Mouse (Mus musculus) MEL (cell line): ENCODE data around the gene Il17rb. TPM values are rescaled to one million over a fixed set of nuclear protein-coding genes. Genes with fewer than 3 reads are reported as not detected.

Experiments
- DNase-seq: peaks from one replicate; pipeline ENCODE4 v3.0.0; 2011; ENCODE audit warnings: low read depth, low spot score
- H3K27ac ChIP-seq: 2 replicates; pipeline ENCODE4 v1.5.1; 2012; ENCODE audit warnings: low read depth, mild to moderate bottlenecking, control low read depth, low read length, moderate library complexity; ENCODE audit not compliant: control insufficient read depth
- H3K27me3 ChIP-seq, 2 experiments: fragments of 150-350 bp in 1 of 2; sonication (generic) in 1 of 2; 2 replicates each; pipeline ENCODE4 v1.6.1; 2012; ENCODE audit warnings: low read length in 2 of 2, mild to moderate bottlenecking in 2 of 2, improper control_type of control experiment in 1 of 2, moderate library complexity in 1 of 2; ENCODE audit not compliant: insufficient read depth in 2 of 2, control insufficient read depth in 1 of 2
- H3K36me3 ChIP-seq, 2 experiments: 2 replicates each; pipeline ENCODE4 v1.6.1; 2012 to 2014; ENCODE audit warnings: low read length in 2 of 2, improper control_type of control experiment in 1 of 2, inconsistent platforms in 1 of 2, mild to moderate bottlenecking in 1 of 2; ENCODE audit not compliant: insufficient read depth in 2 of 2, control insufficient read depth in 1 of 2
- H3K4me1 ChIP-seq, 2 experiments: fragments of 150-350 bp in 1 of 2; sonication (generic) in 1 of 2; 2 replicates each; pipeline ENCODE4 v1.6.1; 2012; ENCODE audit warnings: low read length in 2 of 2, improper control_type of control experiment in 1 of 2, mild to moderate bottlenecking in 1 of 2; ENCODE audit not compliant: insufficient read depth in 2 of 2, control insufficient read depth in 1 of 2
- H3K4me3 ChIP-seq, 2 experiments: fragments of 150-350 bp in 1 of 2; sonication (generic) in 1 of 2; 2 replicates each; pipeline ENCODE4 v1.5.1; 2012; ENCODE audit warnings: low read depth in 2 of 2, low read length in 2 of 2, mild to moderate bottlenecking in 2 of 2, moderate library complexity in 2 of 2, control low read depth in 1 of 2, improper control_type of control experiment in 1 of 2; ENCODE audit not compliant: control insufficient read depth in 1 of 2, insufficient read depth in 1 of 2
- H3K79me2 ChIP-seq: 2 replicates; pipeline ENCODE4 v1.6.1; 2012; ENCODE audit warnings: mild to moderate bottlenecking, low read length, moderate library complexity; ENCODE audit not compliant: control insufficient read depth, poor library complexity, insufficient read depth
- H3K9ac ChIP-seq: 2 replicates; pipeline ENCODE4 v1.6.1; 2012; ENCODE audit warnings: low read depth, mild to moderate bottlenecking, control low read depth, low read length, moderate library complexity; ENCODE audit not compliant: control insufficient read depth, poor library complexity, severe bottlenecking
- H3K9me3 ChIP-seq: fragments of 150-350 bp; sonication (generic); replicated peaks from 2 replicates; pipeline ENCODE4 v1.6.1; 2012; ENCODE audit warnings: mild to moderate bottlenecking, low read length, improper control_type of control experiment, moderate library complexity; ENCODE audit not compliant: insufficient read depth
- BHLHE40 ChIP-seq: IDR thresholded peaks from 2 replicates; pipeline ENCODE4 v1.6.1; 2012; ENCODE audit warnings: low read depth, mild to moderate bottlenecking, inconsistent platforms, low read length, improper control_type of control experiment, borderline replicate concordance
- CHD1 ChIP-seq: IDR thresholded peaks from 2 replicates; pipeline ENCODE4 v1.6.1; 2012; ENCODE audit warnings: low read depth, mild to moderate bottlenecking, inconsistent platforms, low read length, improper control_type of control experiment
- CHD2 ChIP-seq: IDR thresholded peaks from 2 replicates; pipeline ENCODE4 v1.6.1; 2011; ENCODE audit warnings: low read length, improper control_type of control experiment
- CTCF ChIP-seq, 3 experiments: IDR thresholded peaks in 2 of 3; conservative IDR thresholded peaks in 1 of 3; 2 replicates each; pipeline ENCODE4 v1.5.1; 2011 to 2012; ENCODE audit warnings: low read length in 3 of 3, low read depth in 2 of 3, mild to moderate bottlenecking in 2 of 3, improper control_type of control experiment in 1 of 3, inconsistent platforms in 1 of 3, mixed read lengths in 1 of 3, moderate library complexity in 1 of 3; ENCODE audit not compliant: control insufficient read depth in 1 of 3, insufficient read depth in 1 of 3, poor library complexity in 1 of 3, severe bottlenecking in 1 of 3
- E2F4 ChIP-seq: IDR thresholded peaks from 2 replicates; pipeline ENCODE4 v1.6.1; 2011; ENCODE audit warnings: low read depth, low read length, improper control_type of control experiment, borderline replicate concordance
- ELF1 ChIP-seq: IDR thresholded peaks from 2 replicates; pipeline ENCODE4 v1.6.1; 2014; ENCODE audit warnings: low read depth, mild to moderate bottlenecking, inconsistent platforms, low read length, improper control_type of control experiment, moderate library complexity
- EP300 ChIP-seq, 2 experiments: IDR thresholded peaks; 2 replicates each; pipeline ENCODE4 v1.6.1; 2011; ENCODE audit warnings: improper control_type of control experiment in 2 of 2, low read length in 2 of 2, low read depth in 1 of 2, mild to moderate bottlenecking in 1 of 2
- ETS1 ChIP-seq: IDR thresholded peaks from 2 replicates; pipeline ENCODE4 v1.6.1; 2012; ENCODE audit warnings: low read depth, mild to moderate bottlenecking, inconsistent platforms, low read length, improper control_type of control experiment, moderate library complexity
- GABPA ChIP-seq: IDR thresholded peaks from 2 replicates; pipeline ENCODE4 v1.6.1; 2012; ENCODE audit warnings: low read depth, mild to moderate bottlenecking, inconsistent platforms, low read length, improper control_type of control experiment, moderate library complexity
- GATA1 ChIP-seq: IDR thresholded peaks from 2 replicates; pipeline ENCODE4 v1.6.1; 2011; ENCODE audit warnings: low read depth, low read length, improper control_type of control experiment
- HCFC1 ChIP-seq: IDR thresholded peaks from 2 replicates; pipeline ENCODE4 v1.6.1; 2012; ENCODE audit warnings: low read depth, mild to moderate bottlenecking, inconsistent platforms, low read length, improper control_type of control experiment, moderate library complexity
- KAT2A ChIP-seq: conservative IDR thresholded peaks from 2 replicates; pipeline ENCODE4 v1.6.1; 2012; ENCODE audit warnings: low read depth, low read length, improper control_type of control experiment, inconsistent platforms
- MAFK ChIP-seq: IDR thresholded peaks from 2 replicates; pipeline ENCODE4 v1.6.1; 2011; ENCODE audit warnings: low read depth, mild to moderate bottlenecking, low read length, improper control_type of control experiment, borderline replicate concordance
- MAX ChIP-seq: IDR thresholded peaks from 2 replicates; pipeline ENCODE4 v1.6.1; 2011; ENCODE audit warnings: low read length, improper control_type of control experiment
- MAZ ChIP-seq: IDR thresholded peaks from 2 replicates; pipeline ENCODE4 v1.6.1; 2012; ENCODE audit warnings: low read depth, mild to moderate bottlenecking, inconsistent platforms, low read length, improper control_type of control experiment
- MXI1 ChIP-seq: IDR thresholded peaks from 2 replicates; pipeline ENCODE4 v1.6.1; 2011; ENCODE audit warnings: mild to moderate bottlenecking, low read depth, low read length, improper control_type of control experiment
- MYB ChIP-seq: IDR thresholded peaks from 2 replicates; pipeline ENCODE4 v1.6.1; 2011; ENCODE audit warnings: mild to moderate bottlenecking, low read depth, low read length, improper control_type of control experiment
- MYC ChIP-seq: IDR thresholded peaks from 2 replicates; pipeline ENCODE4 v1.6.1; 2011; ENCODE audit warnings: low read depth, mild to moderate bottlenecking, low read length, improper control_type of control experiment, moderate library complexity
- NELFE ChIP-seq: IDR thresholded peaks from 2 replicates; pipeline ENCODE4 v1.6.1; 2011; ENCODE audit warnings: low read depth, low read length, improper control_type of control experiment
- NRF1 ChIP-seq: IDR thresholded peaks from 2 replicates; pipeline ENCODE4 v1.6.1; 2014; ENCODE audit warnings: low read depth, mild to moderate bottlenecking, inconsistent platforms, low read length, improper control_type of control experiment, moderate library complexity; ENCODE audit not compliant: poor library complexity, insufficient read depth, severe bottlenecking
- POLR2A ChIP-seq, 2 experiments: IDR thresholded peaks; 2 replicates each; pipeline ENCODE4 v1.6.1; 2011 to 2012; ENCODE audit warnings: low read length in 2 of 2, mild to moderate bottlenecking in 2 of 2, control low read depth in 1 of 2, improper control_type of control experiment in 1 of 2, low read depth in 1 of 2, moderate library complexity in 1 of 2; ENCODE audit not compliant: control insufficient read depth in 1 of 2, insufficient read depth in 1 of 2, poor library complexity in 1 of 2
- POLR2AphosphoS2 ChIP-seq: IDR thresholded peaks from 2 replicates; pipeline ENCODE4 v1.6.1; 2011; ENCODE audit warnings: low read length, improper control_type of control experiment
- RCOR1 ChIP-seq: IDR thresholded peaks from 2 replicates; pipeline ENCODE4 v1.6.1; 2012; ENCODE audit warnings: low read depth, mild to moderate bottlenecking, inconsistent platforms, low read length, improper control_type of control experiment
- SIN3A ChIP-seq: IDR thresholded peaks from 2 replicates; pipeline ENCODE4 v1.6.1; 2012; ENCODE audit warnings: low read length, improper control_type of control experiment, inconsistent platforms
- TAL1 ChIP-seq: IDR thresholded peaks from 2 replicates; pipeline ENCODE4 v1.6.1; 2012; ENCODE audit warnings: mild to moderate bottlenecking, inconsistent platforms, low read length, moderate library complexity, mixed read lengths
- TBP ChIP-seq: IDR thresholded peaks from 2 replicates; pipeline ENCODE4 v1.8.0; 2011; ENCODE audit warnings: low read depth, low read length, improper control_type of control experiment
- TCF12 ChIP-seq: IDR thresholded peaks from 2 replicates; pipeline ENCODE4 v1.6.1; 2014; ENCODE audit warnings: low read depth, mild to moderate bottlenecking, inconsistent platforms, low read length, improper control_type of control experiment, moderate library complexity
- UBTF ChIP-seq: IDR thresholded peaks from 2 replicates; pipeline ENCODE4 v1.6.1; 2012; ENCODE audit warnings: low read depth, mild to moderate bottlenecking, inconsistent platforms, low read length, improper control_type of control experiment, moderate library complexity, borderline replicate concordance; ENCODE audit not compliant: insufficient read depth
- USF1 ChIP-seq: IDR thresholded peaks from 2 replicates; pipeline ENCODE4 v1.6.1; 2014; ENCODE audit warnings: low read depth, mild to moderate bottlenecking, inconsistent platforms, low read length, improper control_type of control experiment, moderate library complexity
- USF2 ChIP-seq, 2 experiments: IDR thresholded peaks; 2 replicates each; pipeline ENCODE4 v1.6.1; 2011 to 2012; ENCODE audit warnings: improper control_type of control experiment in 2 of 2, low read length in 2 of 2, borderline replicate concordance in 1 of 2, inconsistent platforms in 1 of 2, low read depth in 1 of 2, mild to moderate bottlenecking in 1 of 2; ENCODE audit not compliant: insufficient read depth in 1 of 2
- ZC3H11A ChIP-seq: IDR thresholded peaks from 2 replicates; pipeline ENCODE4 v1.6.1; 2012; ENCODE audit warnings: low read depth, mild to moderate bottlenecking, inconsistent platforms, low read length, improper control_type of control experiment
- ZKSCAN1 ChIP-seq: IDR thresholded peaks from 2 replicates; pipeline ENCODE4 v1.6.1; 2012; ENCODE audit warnings: low read depth, mild to moderate bottlenecking, inconsistent platforms, low read length, improper control_type of control experiment, moderate library complexity
- ZMIZ1 ChIP-seq: IDR thresholded peaks from 2 replicates; pipeline ENCODE4 v1.6.1; 2012; ENCODE audit warnings: low read depth, mild to moderate bottlenecking, inconsistent platforms, low read length, improper control_type of control experiment, moderate library complexity
- ZNF384 ChIP-seq: IDR thresholded peaks from 2 replicates; pipeline ENCODE4 v1.6.1; 2012; ENCODE audit warnings: low read depth, mild to moderate bottlenecking, inconsistent platforms, low read length, improper control_type of control experiment
- polyA plus RNA-seq, 2 experiments: library from polyadenylated mRNA; stranded (reverse) in 1 of 2; unstranded in 1 of 2; fragments of >175 nt in 1 of 2; fragments of >200 nt in 1 of 2; gene quantifications; 2 replicates each; pipeline versions ENCODE4 v1.2.1 to v1.2.4; 2012; ENCODE audit warnings: low replicate concordance in 2 of 2, low read depth in 1 of 2; ENCODE audit not compliant: insufficient read length in 2 of 2, insufficient read depth in 1 of 2, missing spikeins in 1 of 2
- total RNA-seq: library from RNA; depleted of rRNA; stranded (reverse); fragments of 300-350 nt; gene quantifications from 2 replicates; pipeline ENCODE4 v1.2.3, GENCODE M21; 2012

The Il17rb gene
- total and polyA plus RNA-seq, 3 experiments: 0.08 to 0.13 TPM; not detected in 1

- Histone ChIP-seq H3K27me3 (no peaks in the 10 kb centered on the region), H3K27ac (peak within 1 kb of the TSS; percentile 96), H3K79me2 (peaks cover 19% of the 10 kb centered on the region), H3K4me1 (peaks cover 0 to 17% of the 10 kb centered on the region in 2 experiments; a peak in 1 of 4 replicates), H3K36me3 (peaks cover 6 to 8% of the 10 kb centered on the region in 2 experiments), H3K9ac (peak within 1 kb of the TSS; percentile 100), H3K4me3 (peak within 1 kb of the TSS; percentile 75 to 100), H3K9me3 (no peaks in the 10 kb centered on the region)
- DNase-seq: peak; percentile 92
- TF ChIP-seq ELF1 (peak; percentile 70), POLR2AphosphoS2 (no peak), TCF12 (no peak), SIN3A (peak; percentile 90), NELFE (peak; percentile 63), CHD2 (no peak), MAX (peak; percentile 72; the same call in 1 of the 2 replicates), MAFK (no peak), GATA1 (0 out of 2 replicates have a peak, but pooled peaks have one; percentile 5), RCOR1 (peak; percentile 32; the same call in 1 of the 2 replicates), EP300 (IDR thresholded peaks at IDR 0.05; ENCODE audit: low read depth in 1 of 2, low read length in 2 of 2) (peak; percentile 40 to 44; a peak in 2 of 4 replicates), MYB (peak; percentile 82), HCFC1 (peak; percentile 92), E2F4 (0 out of 2 replicates have a peak, but pooled peaks have one; percentile 51), BHLHE40 (no peak), ZMIZ1 (0 out of 2 replicates have a peak, but pooled peaks have one; percentile 61), TBP (peak; percentile 23), MAZ (no peak; the same call in 1 of the 2 replicates), KAT2A (peak; percentile 82), USF2 (IDR thresholded peaks at IDR 0.05; ENCODE audit: borderline replicate concordance in 1 of 2, insufficient read depth in 1 of 2, low read depth in 1 of 2, low read length in 2 of 2) (0 out of 4 replicates have a peak, but pooled peaks of 1 of the 2 experiments have one; percentile 11), ZNF384 (peak; percentile 98), GABPA (0 out of 2 replicates have a peak, but pooled peaks have one; percentile 41), ZKSCAN1 (0 out of 2 replicates have a peak, but pooled peaks have one; percentile 21), NRF1 (peak; percentile 87), CHD1 (no peak), UBTF (no peak), TAL1 (no peak), POLR2A (IDR thresholded peaks at IDR 0.05; ENCODE audit: control insufficient read depth in 1 of 2, insufficient read depth in 1 of 2, low read depth in 1 of 2, low read length in 2 of 2, poor library complexity in 1 of 2) (peak; percentile 78 to 87; a peak in 3 of 4 replicates), CTCF (IDR thresholded peaks at IDR 0.05 in 2 of 3, conservative IDR thresholded peaks at IDR 0.05 in 1 of 3; ENCODE audit: control insufficient read depth in 1 of 3, insufficient read depth in 1 of 3, low read depth in 2 of 3, low read length in 3 of 3, poor library complexity in 1 of 3, severe bottlenecking in 1 of 3) (no peak), MXI1 (peak; percentile 61), ZC3H11A (peak; percentile 14; the same call in 1 of the 2 replicates), MYC (peak; percentile 75), ETS1 (0 out of 2 replicates have a peak, but pooled peaks have one; percentile 34), USF1 (0 out of 2 replicates have a peak, but pooled peaks have one; percentile 19)
Observed at GRCm38 (mm10) chr14:29978254-29979204, 30.2 kb downstream of the Il17rb start, which contains the start of gene Actr8. TSS of gene Actr8 (plus strand) at chr14:29978337.
